Mouse (Mus musculus): ENCODE data around the gene Farsb. TPM values are rescaled to one million over a fixed set of nuclear protein-coding genes. Genes with fewer than 3 reads are reported as not detected.
"Not testable (repeated sequence)": the region's sequence is repeated elsewhere in the genome, so short reads cannot be mapped to it uniquely, and the experiment has no call there.

Farsb gene
- 122 and 141 TPM in 2 replicates for polyA plus RNA-seq (2015; fragmentation: Nextera tagmentation; extraction: Ambion mirVana)

DNA sequence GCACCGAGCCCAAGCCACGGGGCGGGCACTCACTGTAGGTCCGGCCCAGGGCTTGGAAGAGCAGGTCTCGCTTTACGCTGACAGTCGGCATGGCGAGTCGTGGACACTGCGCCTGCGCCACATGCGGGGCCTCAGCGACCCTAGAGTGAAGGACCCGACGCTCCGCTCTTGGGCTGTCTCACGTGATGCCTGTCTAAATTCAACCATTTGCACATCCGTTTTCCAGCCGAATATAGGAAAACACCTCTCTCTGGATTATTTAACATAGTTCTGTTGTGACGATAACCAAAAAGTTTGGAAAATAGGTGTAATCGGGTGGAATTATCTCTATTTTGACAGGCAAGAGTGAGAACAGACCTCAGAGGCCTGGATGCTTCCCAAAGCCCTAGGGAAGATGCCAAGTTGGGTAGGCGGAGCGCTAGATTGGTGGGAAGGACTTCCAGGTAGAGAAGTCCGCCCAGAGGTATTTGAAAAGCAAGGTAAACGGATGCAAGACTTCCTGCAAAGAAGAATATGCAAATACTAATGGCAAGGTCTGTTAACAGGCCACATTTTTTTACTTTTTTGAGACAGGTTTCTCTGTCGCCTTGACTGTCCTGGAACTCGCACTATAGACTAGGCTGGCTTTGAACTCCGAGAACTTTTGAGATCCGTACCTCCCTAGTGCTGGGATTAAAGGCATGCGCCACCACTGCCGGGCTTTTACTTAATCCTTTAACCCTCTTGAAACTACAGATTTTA lies at the start of gene Farsb:
Gene Farsb (minus strand): TSS at position 146 of the 741 bp plus-strand sequence.
- peak; percentile 92 for DNase-seq (ENCODE audit: low spot score)

DNA sequence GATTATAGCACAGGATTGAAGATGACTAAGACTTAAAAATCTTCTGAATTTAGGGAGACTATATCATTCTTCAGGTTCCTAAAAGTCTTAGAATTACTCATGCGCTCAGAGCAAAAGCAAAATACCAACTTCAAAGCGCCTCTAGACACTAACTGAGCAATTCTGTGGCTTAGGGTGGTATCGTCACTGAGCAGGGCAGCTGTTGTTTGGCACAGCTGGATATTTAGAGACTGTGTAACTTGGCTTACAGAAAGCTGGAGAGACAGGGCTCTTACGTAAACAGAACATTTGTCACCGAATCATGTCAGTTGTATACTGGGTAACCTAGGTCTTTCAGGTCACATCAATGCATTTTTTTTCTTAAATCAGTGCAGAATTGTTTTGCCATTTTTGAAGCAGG lies 49.7 kb upstream of the Farsb start:
- DNase-seq (ENCODE audit: low spot score) = peak; percentile 90

DNA sequence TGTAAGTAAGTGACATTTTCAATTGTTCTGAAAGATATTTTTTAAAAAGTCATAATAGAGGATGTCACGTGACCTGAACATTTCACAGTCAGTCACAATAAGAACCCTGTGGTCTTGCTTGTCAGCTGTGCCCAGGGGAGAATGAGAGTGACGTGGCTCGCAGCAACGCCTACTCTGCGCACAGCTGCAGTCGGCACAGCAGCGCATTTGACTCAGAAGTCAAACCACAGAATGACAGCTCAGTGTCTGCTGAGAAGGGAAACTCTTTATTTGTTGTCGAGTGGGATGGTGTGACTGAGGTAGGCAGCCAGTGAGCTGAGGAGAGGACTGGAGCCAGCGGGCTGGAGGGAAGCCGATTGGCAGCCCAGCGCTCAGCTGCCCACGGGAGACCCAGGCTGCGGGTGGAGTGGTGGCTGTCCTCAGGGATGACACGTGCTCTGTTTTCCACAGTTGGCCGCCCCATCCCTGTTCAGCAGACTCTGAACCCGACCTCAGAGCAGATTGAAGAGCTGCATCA lies 48.9 kb upstream of the Farsb start:
- peak; percentile 96 for DNase-seq (ENCODE audit: low spot score)

DNA sequence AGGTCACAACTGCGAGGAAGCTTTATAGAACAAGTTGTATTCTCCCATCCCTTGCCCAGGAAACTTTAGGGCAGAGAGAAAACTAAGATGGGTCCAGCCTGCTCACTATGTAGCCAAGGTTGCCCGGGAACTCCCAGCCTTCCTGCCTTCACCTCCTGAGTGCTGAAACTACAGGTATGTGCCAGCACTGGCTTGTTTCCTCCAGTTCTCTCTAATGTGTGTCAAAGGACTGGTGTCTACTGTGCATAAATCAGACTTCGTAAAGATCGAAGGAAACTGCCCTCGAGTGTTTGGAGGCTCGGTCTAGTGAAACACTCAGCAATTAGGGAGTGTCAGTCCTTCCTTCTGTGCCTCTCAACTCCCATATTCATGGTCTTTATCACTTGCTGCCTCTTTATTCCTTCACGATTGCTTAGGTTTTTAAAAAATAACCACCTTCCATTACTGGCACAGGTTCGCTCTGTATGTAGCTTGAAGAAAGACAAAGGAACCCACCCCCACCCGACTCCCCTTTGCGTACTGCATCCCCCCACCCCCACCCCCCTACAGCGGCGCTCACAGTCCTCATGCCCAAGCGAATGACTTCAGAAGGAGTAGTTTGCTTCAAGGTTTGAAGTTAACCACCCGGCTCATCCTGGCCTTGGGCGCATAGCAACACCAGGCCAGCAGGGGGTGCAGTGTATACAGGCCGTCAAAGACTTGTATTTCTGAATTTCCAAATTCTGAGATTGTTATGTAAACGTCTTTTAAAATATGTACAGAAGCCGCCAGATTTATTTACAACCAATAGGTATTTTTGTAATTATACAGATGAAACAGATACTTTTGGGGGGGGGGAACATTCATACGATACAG lies 47.8 kb upstream of the Farsb start:
- peak; percentile 85 for DNase-seq (ENCODE audit: low spot score)

DNA sequence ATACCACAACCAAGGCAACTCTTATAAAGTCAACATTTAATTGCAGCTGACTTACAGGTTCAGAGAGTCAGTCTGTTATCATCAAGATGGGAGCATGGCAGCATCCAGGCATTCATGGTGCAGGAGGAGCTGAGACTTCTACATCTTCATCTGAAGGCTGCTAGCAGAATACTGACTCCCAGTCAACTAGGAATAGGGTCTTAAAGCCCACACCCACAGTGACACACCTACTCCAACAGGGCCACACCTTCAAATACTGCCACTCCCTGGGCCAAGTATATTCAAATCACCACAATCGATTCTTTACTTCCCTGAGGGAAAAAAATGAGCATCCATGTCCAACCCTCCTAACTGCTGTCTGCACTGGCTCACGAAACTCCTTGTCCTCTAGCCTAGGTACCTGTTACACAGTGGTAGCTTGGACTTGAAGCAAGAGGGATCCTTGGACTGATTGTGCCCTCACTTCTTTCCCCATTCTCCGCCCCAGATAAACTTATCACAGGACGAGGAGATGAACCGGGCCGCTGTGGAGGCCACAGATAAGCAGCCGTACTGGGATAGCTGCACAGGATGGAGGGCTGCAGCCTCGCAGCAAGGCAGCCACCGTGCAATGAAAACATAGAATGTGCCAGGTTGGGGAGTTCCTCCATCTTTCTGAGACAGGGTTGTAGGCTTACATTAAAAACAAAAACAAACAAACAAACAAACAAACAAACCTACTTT lies 45.9 kb upstream of the Farsb start:
- DNase-seq (ENCODE audit: low spot score) = no peak

DNA sequence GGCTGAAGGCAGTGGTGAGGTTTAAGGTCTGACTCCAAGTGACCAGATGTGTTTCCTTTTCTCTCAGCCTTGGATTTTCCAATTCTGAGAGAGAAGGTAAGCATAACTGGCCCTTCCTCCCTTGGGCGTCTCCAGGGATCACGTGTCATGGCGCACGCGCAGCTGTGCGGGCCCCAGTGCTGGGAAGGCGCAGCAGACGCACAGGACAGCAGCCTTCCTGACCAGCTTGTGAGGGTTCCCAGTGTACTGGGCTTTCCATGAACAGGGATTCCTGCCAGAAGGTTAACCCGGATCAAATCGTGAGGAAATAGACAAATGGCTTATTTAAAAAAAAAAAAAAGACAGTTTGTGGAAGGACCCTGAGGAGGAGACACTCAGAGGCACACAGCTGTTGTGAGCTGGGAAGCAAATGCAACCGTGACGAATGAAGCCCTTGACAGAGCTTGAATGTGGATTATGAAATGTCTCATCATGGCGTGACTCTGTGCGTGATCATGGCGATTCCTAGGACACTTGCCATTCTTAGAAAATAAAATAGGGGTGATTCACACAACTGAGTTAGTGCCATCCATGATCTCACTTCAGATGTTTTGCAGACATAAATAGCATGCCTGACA lies 43.6 kb upstream of the Farsb start:
- DNase-seq (ENCODE audit: low spot score) = no peak

DNA sequence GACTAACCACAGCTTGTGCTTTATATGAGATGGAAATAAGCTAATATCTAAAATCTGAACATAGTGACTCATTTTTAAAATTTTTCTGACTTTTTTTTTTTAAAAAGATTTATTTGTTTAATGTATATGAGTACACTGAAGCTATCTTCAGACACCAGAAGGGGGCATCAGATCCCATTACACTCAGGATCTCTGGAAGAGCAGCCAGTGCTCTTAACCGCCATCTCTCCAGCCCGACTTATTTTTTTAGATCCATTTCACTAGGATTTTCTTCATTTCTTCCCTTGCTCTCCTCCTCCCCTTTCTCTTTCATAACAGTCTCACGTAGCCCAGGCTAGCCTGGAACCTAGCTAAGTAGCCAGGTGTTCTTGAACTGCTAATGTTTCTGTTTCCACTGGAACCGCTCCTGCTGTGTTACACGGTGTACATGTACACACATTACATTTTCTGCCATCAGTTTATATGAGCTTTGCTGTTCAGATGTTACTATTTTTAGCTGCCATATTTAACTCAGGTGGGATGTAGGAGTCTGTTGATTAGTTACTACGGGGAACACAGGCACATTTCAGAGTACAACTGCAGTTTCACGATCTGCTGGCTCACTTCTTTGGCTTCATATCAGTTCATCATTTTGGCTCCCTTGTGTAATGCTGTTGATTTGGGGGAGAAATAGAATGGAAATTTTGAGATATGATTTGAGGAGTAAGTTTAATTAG lies 42.0 kb upstream of the Farsb start:
- DNase-seq (ENCODE audit: low spot score) = no peak

DNA sequence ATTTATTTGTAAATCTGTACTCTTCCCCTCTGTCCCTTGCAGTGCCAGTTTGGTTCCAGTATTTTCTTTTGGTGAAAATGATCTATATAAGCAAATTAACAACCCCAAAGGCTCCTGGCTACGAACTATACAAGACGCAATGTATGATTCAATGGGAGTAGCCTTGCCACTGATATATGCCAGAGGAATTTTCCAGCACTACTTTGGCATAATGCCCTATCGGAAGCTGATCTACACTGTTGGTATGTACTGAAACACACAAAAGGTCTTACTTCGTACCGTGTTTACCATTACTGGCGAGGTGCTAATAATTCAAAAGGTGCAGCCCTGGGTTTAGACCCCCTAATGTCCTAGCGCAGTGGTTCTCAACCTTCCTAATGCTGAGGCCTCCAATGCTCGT lies 40.3 kb upstream of the Farsb start:
- no peak for DNase-seq (ENCODE audit: low spot score)

DNA sequence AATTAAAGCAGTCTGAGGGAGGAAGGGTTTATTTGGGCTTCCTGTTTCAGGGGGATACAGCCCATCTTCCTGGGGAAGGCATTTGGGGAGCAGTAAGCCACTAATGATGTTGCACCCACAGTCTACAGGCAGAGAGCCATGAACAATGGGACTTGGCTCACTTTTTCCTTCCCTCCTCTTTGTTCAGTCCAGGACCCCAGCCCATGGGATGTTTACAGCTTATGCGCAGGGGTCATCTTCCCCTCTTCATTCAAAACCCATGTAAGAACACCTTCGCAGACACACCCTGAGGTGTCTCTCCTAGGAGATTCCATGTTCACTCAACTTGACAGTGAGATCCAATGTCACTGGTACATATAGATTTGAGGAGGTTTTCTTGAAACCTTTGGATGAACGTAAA lies 39.7 kb upstream of the Farsb start:
- no peak for DNase-seq (ENCODE audit: low spot score)

DNA sequence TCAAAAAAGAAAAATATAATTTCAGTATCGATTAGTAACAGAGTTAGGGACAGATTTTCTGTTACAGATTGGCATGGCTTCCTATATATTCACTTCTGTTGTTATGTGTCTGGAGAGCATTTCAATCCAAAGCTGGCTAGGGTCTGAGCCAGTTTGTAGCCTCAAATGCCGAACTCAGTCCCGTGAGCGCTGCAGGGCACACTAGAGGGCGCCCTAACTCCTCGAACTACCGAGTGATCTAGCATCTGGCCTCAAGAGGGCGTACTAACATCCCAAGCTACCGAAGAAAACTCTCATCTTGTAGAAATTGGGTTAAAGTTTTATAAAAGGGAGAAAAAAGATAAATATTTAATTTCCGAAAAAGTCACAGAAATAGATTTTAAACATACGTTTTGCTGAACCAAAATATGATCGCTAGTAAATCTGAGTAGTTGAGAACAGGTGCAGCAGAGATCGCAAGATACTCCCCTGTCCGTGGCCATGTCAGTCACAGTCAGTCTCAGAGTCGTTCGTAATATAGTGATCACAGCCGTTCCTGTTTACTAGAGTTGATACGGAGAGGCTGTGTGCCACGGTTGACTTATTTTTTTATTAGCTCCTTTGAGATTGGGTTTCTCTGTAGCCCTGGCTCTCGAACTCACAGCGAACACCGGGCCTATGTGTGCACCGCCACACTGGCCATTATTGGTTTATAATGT lies 36.6 kb upstream of the Farsb start:
- peak; percentile 82 for DNase-seq (ENCODE audit: low spot score)

DNA sequence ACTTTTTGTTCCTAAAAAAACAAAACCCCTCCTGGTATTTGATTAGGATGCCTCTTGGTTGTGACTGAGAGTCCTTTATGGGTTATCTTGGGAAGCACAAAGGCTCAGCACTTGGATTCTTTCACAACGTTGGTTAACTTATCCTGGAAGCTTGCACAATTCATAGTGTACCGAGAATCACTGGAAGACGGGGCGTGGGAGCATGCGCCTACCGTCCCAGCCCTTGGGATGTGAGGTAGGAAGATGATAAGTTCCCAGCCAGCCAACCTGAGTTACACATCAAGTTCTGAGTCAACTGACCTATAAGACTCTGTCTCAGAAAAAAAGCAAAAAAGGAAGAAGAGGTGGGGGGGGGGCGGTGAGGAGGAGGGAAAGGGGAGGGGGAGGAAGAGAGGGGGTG lies 30.2 kb upstream of the Farsb start:
- no peak for DNase-seq (ENCODE audit: low spot score)

DNA sequence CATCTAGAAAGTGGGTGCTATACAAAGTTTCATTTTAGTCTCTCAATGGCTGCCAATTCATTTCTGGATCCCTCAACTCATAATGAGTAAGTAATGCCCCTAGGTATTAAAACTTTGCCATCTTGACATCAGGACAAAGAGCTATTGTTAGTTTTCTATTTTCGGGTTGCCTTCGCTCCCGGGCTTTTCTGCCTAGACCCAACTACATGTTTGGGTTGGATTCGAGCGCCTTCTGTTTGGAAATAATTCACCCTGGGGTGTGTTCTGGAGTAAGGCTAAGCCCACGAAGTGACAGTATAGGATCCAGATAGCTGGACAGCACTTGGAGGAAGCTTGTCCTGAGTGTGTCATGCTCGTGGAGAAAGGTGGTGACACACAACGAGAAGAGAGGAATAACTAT lies 24.1 kb upstream of the Farsb start:
- no peak for DNase-seq (ENCODE audit: low spot score)

DNA sequence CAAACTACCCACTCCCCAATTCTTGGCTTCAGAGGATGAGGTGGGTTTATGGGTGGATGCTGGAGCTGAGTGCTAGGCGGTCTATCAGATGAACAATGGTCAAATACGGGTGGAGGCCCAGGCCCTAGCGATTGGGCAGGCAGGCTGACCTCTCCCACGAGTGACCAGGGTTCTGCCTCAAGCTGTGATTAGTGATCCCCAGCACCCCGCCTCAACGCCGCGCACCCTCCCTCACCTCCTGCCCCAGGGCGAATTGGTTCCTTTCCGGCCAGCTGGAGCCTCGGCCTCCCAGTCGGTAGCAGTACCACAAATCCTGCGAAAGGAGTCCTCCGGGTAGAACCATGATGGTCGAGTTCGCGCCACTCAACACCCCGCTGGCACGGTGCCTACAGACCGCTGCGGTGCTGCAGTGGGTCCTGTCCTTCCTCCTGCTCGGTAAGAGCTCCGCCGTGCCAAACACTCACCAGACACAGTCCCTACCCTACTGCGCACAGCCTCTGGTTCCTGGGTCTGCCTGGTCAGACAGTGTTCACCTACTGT lies 23.0 kb upstream of the Farsb start, which contains the start of gene BC035947:
Gene BC035947 (minus strand): TSS at position 538 of the 540 bp plus-strand sequence.
- no peak for DNase-seq (ENCODE audit: low spot score)

DNA sequence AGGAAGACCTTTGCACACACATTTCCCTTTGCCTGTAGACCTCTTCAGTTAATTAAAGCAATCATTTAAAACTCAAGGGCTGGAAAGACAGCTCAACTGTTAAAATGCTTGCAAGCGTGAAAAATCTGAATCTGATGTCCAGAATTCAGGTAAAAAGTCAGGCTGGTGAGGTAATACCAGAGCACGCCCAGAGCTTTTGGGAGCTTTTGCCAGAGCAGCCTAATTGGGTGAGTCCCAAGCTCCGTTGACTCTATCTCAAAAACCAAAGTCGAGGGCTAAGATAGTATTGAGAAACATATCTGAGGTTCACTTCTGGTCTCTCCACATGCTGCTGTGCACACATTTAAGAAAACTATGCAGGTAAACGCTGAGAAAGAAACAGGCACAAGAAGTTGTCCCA lies 22.2 kb upstream of the Farsb start, which contains the start of gene Mogat1:
Gene Mogat1 (plus strand): TSS at position 130 of the 400 bp plus-strand sequence.
- DNase-seq (ENCODE audit: low spot score) = no peak

DNA sequence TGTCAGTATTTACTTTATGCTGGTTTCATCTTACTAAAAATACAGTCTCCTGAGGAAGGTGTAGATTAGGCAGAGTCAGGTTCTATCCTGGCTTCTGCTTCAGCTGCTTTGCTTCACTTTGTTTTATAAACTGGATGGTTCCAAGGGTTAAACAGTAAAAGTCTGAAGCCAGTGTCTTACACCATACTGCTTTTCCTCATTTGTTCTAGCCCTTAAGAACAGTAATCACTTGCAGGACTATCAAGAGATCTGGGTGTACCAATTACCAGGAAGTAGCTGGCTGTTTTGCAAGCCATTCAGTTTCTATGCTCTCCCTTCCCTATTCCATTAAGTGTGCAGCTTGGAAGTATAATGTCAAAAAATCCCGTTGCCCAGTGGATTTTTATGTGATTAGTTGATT lies 18.4 kb upstream of the Farsb start:
- DNase-seq (ENCODE audit: low spot score) = no peak

DNA sequence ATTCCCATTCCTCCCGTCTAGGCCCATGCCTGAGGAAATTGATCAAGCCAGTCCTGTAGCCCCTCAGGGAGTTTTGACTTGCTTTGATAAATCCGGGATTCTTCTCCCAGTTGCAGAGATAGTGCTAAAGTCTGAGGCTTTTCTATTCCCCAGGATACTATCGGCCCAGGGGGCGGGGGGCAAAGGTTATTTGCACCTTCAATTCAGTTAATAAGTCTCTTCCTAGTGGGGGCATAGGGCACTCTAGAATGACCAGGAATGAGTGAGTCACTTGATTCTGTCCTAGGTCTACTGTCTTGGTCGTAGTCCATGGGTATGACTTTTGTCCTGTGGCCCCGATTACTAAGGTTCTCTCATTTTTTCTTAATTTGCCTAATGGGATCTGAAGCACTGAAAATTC lies 13.8 kb upstream of the Farsb start:
- no peak for DNase-seq (ENCODE audit: low spot score)

DNA sequence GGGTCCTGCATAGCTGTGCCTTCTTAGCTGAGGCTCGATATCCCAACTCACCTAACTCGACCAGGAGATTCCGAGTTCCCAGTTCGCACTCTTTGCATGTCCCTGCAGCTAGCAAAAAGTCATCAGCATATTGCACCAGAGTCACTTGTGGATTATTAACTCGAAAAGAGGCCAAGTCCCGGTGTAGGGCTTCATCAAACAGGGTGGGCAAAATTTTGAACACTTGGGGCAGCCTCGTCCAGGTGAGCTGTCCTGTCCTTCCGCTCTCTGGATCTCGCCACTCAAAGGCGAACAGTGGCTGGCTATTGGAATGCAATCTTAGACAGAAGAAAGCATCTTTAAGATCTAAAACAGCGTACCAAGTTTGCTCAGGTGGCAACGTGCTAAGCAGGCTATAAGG lies 13.2 kb upstream of the Farsb start:
- DNase-seq (ENCODE audit: low spot score) = not testable (repeated sequence)

DNA sequence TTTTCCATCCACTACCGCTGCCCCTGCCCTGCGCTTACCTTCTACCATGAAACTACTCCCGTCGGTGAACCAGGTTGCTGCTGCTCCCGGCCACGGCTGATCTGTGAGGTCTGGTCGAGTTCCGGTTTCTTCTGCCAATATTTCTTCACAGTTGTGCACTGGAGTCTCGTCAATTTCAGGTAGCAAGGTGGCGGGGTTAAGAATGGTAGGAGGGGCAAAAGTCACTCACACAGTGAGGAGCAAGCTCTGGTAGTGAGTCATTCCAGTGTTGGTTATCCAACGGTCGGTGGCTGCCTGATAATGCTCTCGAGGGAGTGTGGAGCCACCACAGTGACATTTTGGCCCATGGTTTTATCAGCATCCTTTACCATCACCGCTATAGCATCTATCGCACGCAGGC lies 12.3 kb upstream of the Farsb start:
- DNase-seq (ENCODE audit: low spot score) = no peak

DNA sequence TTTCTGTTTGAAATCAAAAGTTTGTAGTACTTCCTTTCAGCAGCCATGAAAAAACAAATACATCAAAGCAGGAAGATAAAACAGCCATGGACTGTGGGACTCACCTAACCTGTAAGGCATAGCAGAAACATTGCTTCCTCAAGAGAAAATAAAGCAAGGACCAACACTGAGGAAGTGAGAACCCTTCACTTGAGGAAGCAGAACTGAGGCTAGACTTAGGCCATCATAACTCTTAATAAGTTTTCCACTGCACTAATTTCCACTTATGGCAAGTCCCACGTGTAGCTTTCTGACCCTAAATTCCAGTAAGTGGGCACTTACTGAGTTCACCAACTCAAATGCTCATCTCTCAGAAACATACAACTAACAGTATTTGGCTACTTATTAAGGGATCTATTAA lies 1.4 kb upstream of the Farsb start:
- DNase-seq (ENCODE audit: low spot score) = no peak

DNA sequence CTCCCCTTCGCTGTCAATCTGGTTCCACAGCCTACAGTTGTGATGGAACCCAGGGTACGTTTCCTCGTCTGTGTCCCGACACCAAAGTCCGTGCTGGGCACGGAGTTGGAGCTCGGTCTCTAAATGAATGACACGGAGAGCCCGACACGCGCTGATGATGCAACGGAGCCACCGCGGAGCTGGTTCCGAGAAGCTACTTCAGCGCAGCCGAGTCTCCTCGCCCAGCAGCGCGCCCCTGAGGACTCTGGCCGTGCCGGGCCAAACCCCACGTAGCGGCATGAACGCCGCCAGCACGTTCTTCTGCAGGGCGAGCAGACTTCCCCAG lies 308 bp downstream of the Farsb start:
- no peak for DNase-seq (ENCODE audit: low spot score)
